Mouse (Mus musculus): ENCODE data around the gene Zic5. TPM values are rescaled to one million over a fixed set of nuclear protein-coding genes. Genes with fewer than 3 reads are reported as not detected.

Gene Zic5
- total RNA-seq, 2 experiments from 2014 or later = not detected

Other genes starting within 250 kb of the Zic5 start
- not detected in 2 replicates for gene Gm5089, start 14.6 kb downstream of the Zic5 start, total RNA-seq (2014; fragmentation: Nextera tagmentation)
- not detected in 2 replicates for gene Gm5089, start 14.6 kb downstream of the Zic5 start, total RNA-seq (2017)
- not detected in 2 replicates for gene Zic2, start 9.8 kb upstream of the Zic5 start, total RNA-seq (2014; fragmentation: Nextera tagmentation)
- gene Zic2, start 9.8 kb upstream of the Zic5 start, total RNA-seq (2017) = not detected in 2 replicates
- not detected in 2 replicates for gene Gm10837, start 24.9 kb upstream of the Zic5 start, total RNA-seq (2014; fragmentation: Nextera tagmentation)
- not detected in 2 replicates for gene Gm10837, start 24.9 kb upstream of the Zic5 start, total RNA-seq (2017)
- gene Pcca, start 68.6 kb upstream of the Zic5 start, total RNA-seq (2014; fragmentation: Nextera tagmentation) = 36.5 and 52.3 TPM in 2 replicates
- gene Pcca, start 68.6 kb upstream of the Zic5 start, total RNA-seq (2017) = 19.7 and 91.6 TPM in 2 replicates

Measured in megakaryocyte-erythroid progenitor cell, adult 5-6 weeks (primary cell).